Mouse (Mus musculus) testis, adult 2 months (tissue): Measurements from ENCODE around the gene Relt.

Experiments used
- CTCF ChIP-seq: fragments of 200-500 bp; IDR thresholded peaks from 2 replicates; pipeline ENCODE4 v1.5.1; 2012; ENCODE audit warnings: low read depth, mild to moderate bottlenecking, inconsistent platforms, low read length, moderate library complexity; ENCODE audit not compliant: control insufficient read depth, insufficient read depth, insufficient replicate concordance
- POLR2A ChIP-seq: fragments of 200-500 bp; IDR thresholded peaks from 2 replicates; pipeline ENCODE4 v1.6.1; 2012; ENCODE audit warnings: low read depth, mild to moderate bottlenecking, inconsistent platforms, low read length, moderate library complexity; ENCODE audit not compliant: control insufficient read depth

GRCm38 (mm10) chr7:100845026-100845400, 18.2 kb downstream of the Relt start:
- TF ChIP-seq CTCF (no peak), POLR2A (no peak)
